Mouse (Mus musculus) olfactory bulb, adult 2 months (tissue): ENCODE data around the gene Minos1. TPM values are rescaled to one million over a fixed set of nuclear protein-coding genes. Genes with fewer than 3 reads are reported as not detected.

ENCODE experiments used
- H3K27ac ChIP-seq: fragments of 200-500 bp; 2 replicates; pipeline ENCODE4 v1.5.1; 2012; ENCODE audit warnings: low read depth, low read length; ENCODE audit not compliant: insufficient read depth
- H3K4me1 ChIP-seq: fragments of 200-500 bp; 2 replicates; pipeline ENCODE4 v1.6.1; 2012; ENCODE audit warnings: low read length; ENCODE audit not compliant: control insufficient read depth, insufficient read depth
- H3K4me3 ChIP-seq: fragments of 200-500 bp; 2 replicates; pipeline ENCODE4 v1.5.1; 2012; ENCODE audit warnings: mild to moderate bottlenecking, low read depth, low read length, moderate library complexity; ENCODE audit not compliant: insufficient read depth
- CTCF ChIP-seq: fragments of 200-500 bp; IDR thresholded peaks from 2 replicates; pipeline ENCODE4 v1.5.1; 2012; ENCODE audit warnings: low read depth, mild to moderate bottlenecking, low read length, moderate library complexity; ENCODE audit not compliant: insufficient read depth
- POLR2A ChIP-seq: fragments of 200-500 bp; IDR thresholded peaks from 2 replicates; pipeline ENCODE4 v1.6.1; 2012; ENCODE audit warnings: mild to moderate bottlenecking, low read depth, low read length, moderate library complexity; ENCODE audit not compliant: insufficient read depth
- whole genome bisulfite sequencing: fragments of 180-500 bp; shearing (Covaris S2); methylation state at CpG from one replicate; pipeline ENCODE4 v1.1.7; 2018; 5-methylcytosine and 5-hydroxymethylcytosine counted together
- polyA plus RNA-seq: library from polyadenylated mRNA; stranded (reverse); fragments of >200 nt; gene quantifications from 2 replicates; pipeline ENCODE4 v1.2.4, GENCODE M21; 2012; ENCODE audit warnings: low replicate concordance; ENCODE audit not compliant: missing spikeins, insufficient read depth, insufficient read length

The Minos1 gene
- polyA plus RNA-seq, 1 experiment, result not detected

- no peak overlapping the region for H3K4me3 ChIP-seq
- WGBS, result 80% methylated on average over 12 of the region's 12 CpGs
- TF ChIP-seq CTCF, result no peak
- TF ChIP-seq POLR2A, result no peak
Observed at GRCm38 (mm10) chr4:139169748-139170279, 38.9 kb upstream of the Minos1 start.

GRCm38 (mm10) chr4:139168985-139169747 lies 38.3 kb upstream of the Minos1 start:
- 78% methylated on average over 15 of the region's 15 CpGs for WGBS
- Histone ChIP-seq H3K4me1 (no peaks in the 10 kb centered on the region), H3K4me3 (no peak overlapping the region), H3K27ac (no peak overlapping the region)
- TF ChIP-seq CTCF, result no peak
- TF ChIP-seq POLR2A, result no peak

More at GRCm38 (mm10) chr4:139169748-139170279, 38.9 kb upstream of the Minos1 start:
- H3K4me1 ChIP-seq, result no peaks in the 10 kb centered on the region; the same call in 1 of the 2 replicates
- H3K27ac ChIP-seq, result no peak overlapping the region

- no peak for TF ChIP-seq POLR2A
- TF ChIP-seq CTCF, result no peak
- H3K4me1 ChIP-seq, result no peaks in the 10 kb centered on the region
- H3K4me3 ChIP-seq, result no peak overlapping the region
- no peak overlapping the region for H3K27ac ChIP-seq
- 79% methylated on average over 8 of the region's 8 CpGs for WGBS
Observed at GRCm38 (mm10) chr4:139167107-139167506, 36.2 kb upstream of the Minos1 start.

- Histone ChIP-seq H3K4me1 (no peaks in the 10 kb centered on the region), H3K27ac (no peak overlapping the region), H3K4me3 (no peak overlapping the region)
- WGBS, result 87% methylated on average over 8 of the region's 8 CpGs
- TF ChIP-seq POLR2A (no peak), CTCF (no peak)
Observed at GRCm38 (mm10) chr4:139166244-139166643, 35.3 kb upstream of the Minos1 start.

GRCm38 (mm10) chr4:139165259-139165658 lies 34.3 kb upstream of the Minos1 start:
- WGBS, result 84% methylated on average over 8 of the region's 8 CpGs
- H3K4me3 ChIP-seq, result no peak overlapping the region
- TF ChIP-seq CTCF (no peak), POLR2A (no peak)
- no peak overlapping the region for H3K27ac ChIP-seq
- H3K4me1 ChIP-seq, result no peaks in the 10 kb centered on the region

GRCm38 (mm10) chr4:139164082-139164481 lies 33.2 kb upstream of the Minos1 start:
- TF ChIP-seq CTCF (no peak), POLR2A (no peak)
- no peak overlapping the region for H3K4me3 ChIP-seq
- no peak overlapping the region for H3K27ac ChIP-seq
- WGBS, result 90% methylated on average over 6 of the region's 6 CpGs
- H3K4me1 ChIP-seq, result no peaks in the 10 kb centered on the region

- Histone ChIP-seq H3K27ac (no peak overlapping the region), H3K4me1 (no peaks in the 10 kb centered on the region), H3K4me3 (no peak overlapping the region)
- 86% methylated on average over 2 of the region's 2 CpGs for WGBS
- TF ChIP-seq POLR2A (no peak), CTCF (no peak)
Observed at GRCm38 (mm10) chr4:139161076-139161475, 30.2 kb upstream of the Minos1 start.

- H3K4me1 ChIP-seq, result peaks cover 4% of the 10 kb centered on the region; the same call in 1 of the 2 replicates
- no peak overlapping the region for H3K4me3 ChIP-seq
- TF ChIP-seq CTCF, result no peak
- no peak overlapping the region for H3K27ac ChIP-seq
- 85% methylated on average over 14 of the region's 14 CpGs for WGBS
Observed at GRCm38 (mm10) chr4:139158350-139158749, 27.4 kb upstream of the Minos1 start.

GRCm38 (mm10) chr4:139156538-139156937 lies 25.6 kb upstream of the Minos1 start:
- WGBS, result 78% methylated on average over 6 of the region's 6 CpGs
- Histone ChIP-seq H3K4me1 (peaks cover 4% of the 10 kb centered on the region; the same call in 1 of the 2 replicates), H3K4me3 (no peak overlapping the region), H3K27ac (no peak overlapping the region)
- TF ChIP-seq CTCF (no peak), POLR2A (no peak)
